Mouse (Mus musculus) cerebellum, adult 8-10 months (tissue): ENCODE measurements around the gene Mmp3.
"Not testable (repeated sequence)": the region's sequence is repeated elsewhere in the genome, so short reads cannot be mapped to it uniquely, and the experiment has no call there.

Experiments used
- DNase-seq: peaks from one replicate; pipeline ENCODE4 v3.0.0; 2022

Gene Mmp3

GRCm38 (mm10) chr9:7445522-7445921 lies at the start of gene Mmp3:
Gene Mmp3, plus strand, starts transcription at chr9:7445822.
- DNase-seq: no peak

DNA sequence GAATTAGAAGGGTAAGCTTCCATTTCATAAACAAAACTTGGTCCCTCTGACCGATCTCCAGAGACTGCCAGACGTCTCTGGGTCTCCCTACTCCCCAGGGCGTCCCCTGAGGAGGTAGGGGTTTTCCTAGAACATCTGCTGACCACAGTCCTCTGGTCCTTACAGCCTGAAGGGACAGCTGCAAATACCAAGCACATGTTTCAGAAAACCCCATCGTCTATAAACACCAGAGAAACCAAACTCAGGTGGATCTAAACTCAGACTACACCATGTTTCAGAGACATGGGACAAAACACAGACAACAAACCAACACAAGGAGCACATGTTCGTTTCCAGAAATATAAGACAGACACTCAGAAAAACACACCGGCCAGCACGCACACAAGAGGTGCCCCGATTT lies 49.1 kb upstream of the Mmp3 start:
- not testable (repeated sequence) for DNase-seq

GRCm38 (mm10) chr9:7453302-7453701 lies 7.7 kb downstream of the Mmp3 start:
- no peak for DNase-seq

DNA sequence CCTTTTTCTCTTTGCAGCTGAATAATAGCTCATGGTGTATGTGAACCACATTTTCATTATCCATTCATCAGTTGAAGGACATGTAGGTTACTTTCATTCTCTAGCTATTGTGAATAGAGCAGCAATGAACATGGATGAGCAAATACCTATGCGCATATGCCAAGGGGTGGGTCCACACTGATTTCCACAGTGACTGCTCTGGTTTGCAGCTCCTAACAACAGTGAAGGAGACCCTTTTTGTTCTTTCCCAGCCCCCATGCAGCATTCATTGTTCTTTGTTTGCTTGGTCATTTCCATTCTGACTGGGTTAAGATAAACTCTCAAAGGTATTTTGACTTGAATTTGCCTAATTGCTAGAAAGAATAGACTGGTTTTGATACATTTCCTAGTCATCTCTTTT lies 24.6 kb downstream of the Mmp3 start:
- no peak for DNase-seq

DNA sequence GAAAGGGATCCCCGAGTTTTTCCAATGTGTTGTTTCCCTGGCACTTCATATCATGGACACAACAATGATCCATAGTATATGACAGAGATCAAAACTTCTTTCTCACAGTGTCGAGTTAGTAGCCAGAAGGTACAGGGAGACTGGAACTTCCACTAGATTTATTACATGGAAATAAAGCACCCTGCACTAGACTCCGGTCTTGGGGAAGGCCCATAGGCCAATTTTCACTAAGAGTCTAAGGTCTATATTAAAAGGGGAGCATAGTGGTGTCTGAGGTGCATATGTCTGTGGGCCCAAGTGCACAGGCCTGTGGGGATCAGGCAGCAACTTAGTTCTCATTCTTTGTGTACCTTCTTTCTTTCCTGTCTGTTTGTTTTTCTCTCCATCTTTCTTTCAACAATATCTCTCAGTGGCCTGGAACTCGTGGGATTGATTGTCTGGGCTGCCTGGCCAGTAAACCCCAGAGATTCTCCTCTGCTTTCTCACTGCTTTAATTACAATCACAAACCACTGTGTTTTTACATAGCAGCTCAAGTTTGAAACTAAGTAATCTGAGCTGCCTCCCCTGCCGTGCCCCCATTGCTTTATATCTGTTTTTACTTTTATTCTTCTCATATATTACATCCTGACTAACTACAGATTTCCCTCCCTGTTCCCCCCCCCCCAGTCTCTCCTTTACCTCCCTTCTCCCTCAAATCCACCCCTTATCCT lies 38.2 kb downstream of the Mmp3 start:
- no peak for DNase-seq

DNA sequence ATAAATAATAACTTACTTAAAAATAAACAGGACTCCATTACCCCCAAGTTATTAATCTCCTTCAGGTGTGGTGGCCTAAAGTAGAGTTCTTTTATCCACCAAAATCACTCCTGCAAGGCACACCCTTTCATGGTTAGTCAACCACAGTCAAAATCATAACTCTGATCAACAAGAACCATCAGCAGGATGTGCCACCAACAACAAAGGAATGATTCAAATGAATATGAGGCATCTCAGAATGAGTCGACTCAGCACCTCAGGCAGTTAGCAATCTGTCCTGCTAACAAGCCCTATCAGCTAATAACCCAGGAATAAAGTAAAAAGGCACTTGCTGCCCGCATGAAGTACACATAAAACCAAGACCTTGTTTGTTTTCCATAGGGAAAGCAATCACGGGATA lies 55.5 kb downstream of the Mmp3 start:
- DNase-seq: no peak

GRCm38 (mm10) chr9:7502051-7502450 lies 56.4 kb downstream of the Mmp3 start, which contains the start of gene Mmp10:
Gene Mmp10, plus strand, starts transcription at chr9:7502352.
- no peak for DNase-seq
